Comparison of ENCODE assay signal across 17 mouse cellular contexts in genomic region chr7:55799981-55800380, GRCm38 (mm10).
"Had no signal": no experiment of that assay in that cellular context is flagged by ENCODE, and none has a peak within 500 bp of the region (broad histone marks: within the 10 kb centered on the region; RNA-seq: fewer than 3 reads in every experiment).

No protein-coding gene starts in this region.

- H3K9me3 ChIP-seq: neural tube, embryonic 12.5 days; neural tube, embryonic 13.5 days; neural tube, embryonic 15.5 days; stomach, embryonic 15.5 days had no signal

- H3K27me3 ChIP-seq: neural tube, embryonic 12.5 days; neural tube, embryonic 13.5 days; neural tube, embryonic 15.5 days; stomach, embryonic 15.5 days had no signal

- DNase-seq: retina, postnatal 1 day; right cerebral cortex, adult 18-20 months; right cerebral cortex, postnatal 14 days; right cerebral cortex, postnatal 25 days; right cerebral cortex, postnatal 4 days; spleen, adult 18-20 months; thymus, adult 18-20 months; thymus, adult 2 months; thymus, postnatal 14 days; thymus, postnatal 25 days; thymus, postnatal 36 days; thymus, postnatal 4 days had no signal

- H3K27ac ChIP-seq: neural tube, embryonic 12.5 days; neural tube, embryonic 13.5 days; neural tube, embryonic 15.5 days; stomach, embryonic 15.5 days; stomach, postnatal 0 days had no signal

- H3K4me2 ChIP-seq: neural tube, embryonic 12.5 days; neural tube, embryonic 13.5 days; neural tube, embryonic 15.5 days; stomach, embryonic 15.5 days had no signal

- H3K9ac ChIP-seq: neural tube, embryonic 12.5 days; neural tube, embryonic 13.5 days; neural tube, embryonic 15.5 days; stomach, embryonic 15.5 days had no signal

- H3K4me1 ChIP-seq: stomach, embryonic 15.5 days had no signal

- H3K4me3 ChIP-seq: neural tube, embryonic 12.5 days; neural tube, embryonic 13.5 days; neural tube, embryonic 15.5 days; stomach, embryonic 15.5 days had no signal
